Mouse (Mus musculus) Patski (cell line): ENCODE measurements around the gene 4930455H04Rik. TPM values are rescaled to one million over a fixed set of nuclear protein-coding genes. Genes with fewer than 3 reads are reported as not detected.

Source experiments
- ATAC-seq: fragments of 100-300 bp; one replicate; pipeline ENCODE4 v1.8.0; 2021
- CTCF ChIA-PET: fragments of 350-600 bp; sonication (Branson Sonifier 250); formaldehyde crosslinking; loops from one replicate; lab custom pipeline; 2022; ENCODE audit warnings: inconsistent platforms; lab: Charles Lee
- POLR2A ChIA-PET: fragments of 350-600 bp; sonication (Branson Sonifier 250); formaldehyde crosslinking; loops from one replicate; lab custom pipeline; 2022; ENCODE audit warnings: antibody characterized with exemption, inconsistent platforms; lab: Charles Lee
- DNase-seq: peaks from one replicate; pipeline ENCODE4 v3.0.0-alpha.2; 2011; ENCODE audit warnings: low read depth, low spot score
- H3K27me3 ChIP-seq: fragments of 371-371 bp; one replicate; pipeline ENCODE4 v1.5.1; 2021
- CTCF ChIP-seq: fragments of 100-300 bp; IDR thresholded peaks from one replicate; pipeline ENCODE4 v1.5.1; 2021
- in situ Hi-C: fragments of 300-500 bp; cut with MboI; formaldehyde crosslinking; loops from 3 replicates; pipeline ENCODE4 v1.11.1; 2018; ENCODE audit warnings: low pct_unique_long_range_greater_than_20kb, mixed read lengths
- polyA plus RNA-seq: library from polyadenylated mRNA; unstranded; gene quantifications from one replicate; pipeline ENCODE4 v1.2.3, GENCODE M21; 2021

The 4930455H04Rik gene
- polyA plus RNA-seq, 1 experiment from 2014 or later = not detected

- CTCF ChIA-PET = interaction anchor here (1.3 to 2.7 kb wide), 5 partner anchors 10 to 39 kb away, joined by 3 to 15 read pairs (median 4); no protein-coding TSS in a partner anchor
- no peak for TF ChIP-seq CTCF
- no peak for DNase-seq
- H3K27me3 ChIP-seq = no peaks in the 10 kb centered on the region
- in situ Hi-C loops = no loop called here
- POLR2A ChIA-PET = no interaction called here
- ATAC-seq = no peak
Observed at GRCm38 (mm10) chr3:116946476-116946875, 21.6 kb upstream of the 4930455H04Rik start.

- peak; percentile 51 for DNase-seq
- no peak for TF ChIP-seq CTCF
- POLR2A ChIA-PET = interaction anchor here (1.0 kb wide), 1 partner anchor 29 kb away, joined by 3 read pairs; no protein-coding TSS in a partner anchor
Observed at GRCm38 (mm10) chr3:116950665-116951115, 17.4 kb upstream of the 4930455H04Rik start.

GRCm38 (mm10) chr3:116951489-116951888 is 16.6 kb upstream of the 4930455H04Rik start:
- ChIA-PET CTCF (interaction anchor here (0.8 to 1.2 kb wide), 5 partner anchors 10 to 137 kb away, joined by 3 read pairs; no protein-coding TSS in a partner anchor), POLR2A (interaction anchor here (1.0 kb wide), 1 partner anchor 30 kb away, joined by 3 read pairs; no protein-coding TSS in a partner anchor)
- TF ChIP-seq CTCF = no peak
- ATAC-seq = no peak
- no peak for DNase-seq
- in situ Hi-C loops = no loop called here
- H3K27me3 ChIP-seq = no peaks in the 10 kb centered on the region

More at GRCm38 (mm10) chr3:116950665-116951115, 17.4 kb upstream of the 4930455H04Rik start:
- CTCF ChIA-PET = interaction anchor here (1.2 kb wide), 1 partner anchor 137 kb away, joined by 3 read pairs; no protein-coding TSS in a partner anchor
- H3K27me3 ChIP-seq = no peaks in the 10 kb centered on the region
- in situ Hi-C loops = no loop called here
- peak; percentile 78 for ATAC-seq

GRCm38 (mm10) chr3:116952242-116952899 is 15.7 kb upstream of the 4930455H04Rik start:
- no peaks in the 10 kb centered on the region for H3K27me3 ChIP-seq
- in situ Hi-C loops = no loop called here
- CTCF ChIA-PET = interaction anchor here (0.8 to 2.1 kb wide), 7 partner anchors 10 to 51 kb away, joined by 3 to 9 read pairs (median 3); no protein-coding TSS in a partner anchor
- no peak for TF ChIP-seq CTCF
- no peak for ATAC-seq
- no peak for DNase-seq
- POLR2A ChIA-PET = interaction anchor here (0.6 kb wide), 2 partner anchors 68 to 331 kb away, joined by 3 to 5 read pairs; no protein-coding TSS in a partner anchor

- H3K27me3 ChIP-seq = no peaks in the 10 kb centered on the region
- in situ Hi-C loops = no loop called here
- TF ChIP-seq CTCF = no peak
- DNase-seq (no peak), ATAC-seq (no peak)
- CTCF ChIA-PET = interaction anchor here (1.0 to 2.1 kb wide), 3 partner anchors 10 to 32 kb away, joined by 3 to 9 read pairs (median 3); no protein-coding TSS in a partner anchor
- POLR2A ChIA-PET = interaction anchor here (0.6 kb wide), 1 partner anchor 67 kb away, joined by 5 read pairs; no protein-coding TSS in a partner anchor
Observed at GRCm38 (mm10) chr3:116953366-116953765, 14.7 kb upstream of the 4930455H04Rik start.

GRCm38 (mm10) chr3:116955061-116955460 is 13.0 kb upstream of the 4930455H04Rik start:
- ATAC-seq (peak; percentile 79), DNase-seq (peak; percentile 59)
- ChIA-PET CTCF (interaction anchor here (1.2 to 1.6 kb wide), 3 partner anchors 18 to 49 kb away, joined by 3 read pairs; no protein-coding TSS in a partner anchor), POLR2A (no interaction called here)
- in situ Hi-C loops = no loop called here
- H3K27me3 ChIP-seq = no peaks in the 10 kb centered on the region
- no peak for TF ChIP-seq CTCF

- ChIA-PET CTCF (no interaction called here), POLR2A (no interaction called here)
- no peaks in the 10 kb centered on the region for H3K27me3 ChIP-seq
- DNase-seq (no peak), ATAC-seq (peak; percentile 70)
- TF ChIP-seq CTCF = no peak
- in situ Hi-C loops = no loop called here
Observed at GRCm38 (mm10) chr3:116960414-116960813, 7.7 kb upstream of the 4930455H04Rik start.

GRCm38 (mm10) chr3:116961354-116962142 is 6.5 kb upstream of the 4930455H04Rik start:
- ChIA-PET POLR2A (no interaction called here), CTCF (no interaction called here)
- no peaks in the 10 kb centered on the region for H3K27me3 ChIP-seq
- ATAC-seq = no peak
- in situ Hi-C loops = no loop called here
- DNase-seq = no peak
- TF ChIP-seq CTCF = no peak

GRCm38 (mm10) chr3:116963213-116963612 is 4.9 kb upstream of the 4930455H04Rik start:
- TF ChIP-seq CTCF = no peak
- POLR2A ChIA-PET = no interaction called here
- no peak for ATAC-seq
- no peaks in the 10 kb centered on the region for H3K27me3 ChIP-seq
- CTCF ChIA-PET = interaction anchor here (1.5 kb wide), 1 partner anchor 10 kb away, joined by 9 read pairs; no protein-coding TSS in a partner anchor
- no peak for DNase-seq
- in situ Hi-C loops = no loop called here

GRCm38 (mm10) chr3:116964426-116964825 is 3.6 kb upstream of the 4930455H04Rik start:
- in situ Hi-C loops = no loop called here
- ATAC-seq (no peak), DNase-seq (no peak)
- ChIA-PET POLR2A (no interaction called here), CTCF (no interaction called here)
- TF ChIP-seq CTCF = no peak
- H3K27me3 ChIP-seq = no peaks in the 10 kb centered on the region
